Mouse (Mus musculus) heart, adult 11 months (tissue): ENCODE results near the gene Tmem169.
A peak's percentile ranks its signal among the peaks of the same experiment; 100 is the strongest.
"Not testable (repeated sequence)": the region's sequence is repeated elsewhere in the genome, so short reads cannot be mapped to it uniquely, and the experiment has no call there.

Experiments
- DNase-seq: peaks from one replicate; pipeline ENCODE4 v3.0.0; 2022

Gene Tmem169

DNA sequence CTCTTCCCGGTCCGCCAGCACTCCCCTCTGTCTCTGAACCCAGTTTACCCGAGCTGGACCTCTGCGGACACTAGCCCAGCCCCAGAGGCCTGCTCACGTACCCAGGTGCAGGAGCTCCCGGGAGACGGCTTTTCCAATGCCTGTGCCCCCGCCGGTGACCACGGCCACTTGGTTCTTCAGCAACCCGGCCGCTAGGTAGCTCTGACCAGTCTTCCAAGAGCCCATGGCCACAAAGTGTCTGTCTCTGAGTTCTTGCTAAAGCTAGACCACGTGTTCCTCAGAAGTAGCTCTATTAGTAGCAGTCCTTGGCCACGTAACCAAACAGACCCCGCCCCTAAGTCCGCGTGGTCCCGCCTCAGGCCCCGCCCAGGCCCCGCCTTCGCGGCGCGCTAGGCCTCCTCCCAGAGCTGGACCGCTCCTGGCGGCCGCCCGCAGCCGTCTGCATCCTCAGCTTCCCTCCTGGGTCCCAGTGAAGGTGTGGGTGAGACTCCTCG is at the start of gene Tmem169, which contains the start of gene Pecr:
Tmem169 (plus strand) TSS at position 378 of the 494 bp plus-strand sequence.
Pecr (minus strand) TSS at position 323 of the 494 bp plus-strand sequence.
- peak; percentile 99 for DNase-seq

DNA sequence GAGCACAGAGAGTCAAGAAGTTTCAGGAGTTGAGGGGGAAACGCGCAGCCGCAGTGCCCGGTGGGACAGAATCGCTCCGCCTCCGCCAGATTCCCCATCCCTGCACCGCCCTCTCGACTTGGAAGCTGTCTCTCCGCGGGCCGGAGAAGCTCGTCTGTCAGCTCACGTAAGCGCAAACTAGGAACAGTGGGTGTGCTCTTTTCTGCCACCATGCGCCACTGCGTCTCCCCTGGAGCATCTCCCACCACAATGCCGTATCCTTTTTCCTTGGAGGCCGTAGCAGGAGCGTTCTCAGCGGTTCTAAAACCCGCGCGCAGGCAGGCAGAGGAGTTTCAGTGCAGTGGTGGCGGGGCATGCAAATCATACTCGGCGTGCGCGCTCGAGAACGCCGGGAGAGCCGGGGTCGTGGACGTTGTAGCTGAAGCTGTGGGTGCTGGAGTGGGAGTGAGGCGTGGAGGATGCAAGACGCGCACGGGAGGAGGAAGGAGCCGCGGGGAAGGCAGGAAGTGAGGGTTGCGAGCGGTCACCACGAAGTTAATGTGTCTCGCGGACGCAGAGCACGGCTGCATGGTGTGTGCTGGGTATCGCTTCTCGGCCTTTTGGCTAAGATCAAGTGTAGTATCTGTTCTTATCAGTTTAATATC is 47.7 kb upstream of the Tmem169 start:
- peak; percentile 98 for DNase-seq

DNA sequence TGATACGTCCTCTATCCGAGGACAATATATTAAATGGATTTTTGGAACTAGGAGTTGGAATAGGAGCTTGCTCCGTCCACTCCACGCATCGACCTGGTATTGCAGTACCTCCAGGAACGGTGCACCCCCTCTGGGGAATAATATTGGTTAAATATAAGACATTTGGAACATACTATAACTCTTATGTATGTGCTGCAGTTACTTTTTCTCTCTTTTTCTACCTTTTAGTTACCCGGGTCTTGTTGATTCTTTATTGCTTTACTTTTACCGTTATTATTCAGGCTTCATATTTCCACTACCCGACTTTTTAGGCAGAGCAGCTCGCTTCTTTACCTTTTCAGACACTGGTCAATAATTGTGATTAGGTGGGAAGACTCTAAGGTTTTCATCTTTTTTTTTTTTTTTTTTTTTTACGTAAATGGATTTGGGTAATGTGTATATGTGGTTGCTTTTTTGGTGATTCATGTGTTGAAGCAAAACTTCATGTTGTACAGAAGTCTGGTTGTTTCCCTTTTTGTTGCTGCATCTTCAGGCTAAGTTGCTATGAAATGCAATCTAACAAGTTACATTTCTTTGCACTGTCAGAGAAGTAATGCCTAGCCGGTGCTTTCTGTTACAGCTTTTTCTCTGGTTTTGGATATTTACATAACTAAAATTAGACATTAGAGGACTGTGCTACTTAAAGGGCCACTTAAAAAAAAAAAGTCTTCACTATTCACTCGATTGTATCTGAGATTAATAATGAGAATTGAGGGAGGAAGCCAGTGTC is 47.0 kb upstream of the Tmem169 start:
- peak; percentile 93 for DNase-seq

DNA sequence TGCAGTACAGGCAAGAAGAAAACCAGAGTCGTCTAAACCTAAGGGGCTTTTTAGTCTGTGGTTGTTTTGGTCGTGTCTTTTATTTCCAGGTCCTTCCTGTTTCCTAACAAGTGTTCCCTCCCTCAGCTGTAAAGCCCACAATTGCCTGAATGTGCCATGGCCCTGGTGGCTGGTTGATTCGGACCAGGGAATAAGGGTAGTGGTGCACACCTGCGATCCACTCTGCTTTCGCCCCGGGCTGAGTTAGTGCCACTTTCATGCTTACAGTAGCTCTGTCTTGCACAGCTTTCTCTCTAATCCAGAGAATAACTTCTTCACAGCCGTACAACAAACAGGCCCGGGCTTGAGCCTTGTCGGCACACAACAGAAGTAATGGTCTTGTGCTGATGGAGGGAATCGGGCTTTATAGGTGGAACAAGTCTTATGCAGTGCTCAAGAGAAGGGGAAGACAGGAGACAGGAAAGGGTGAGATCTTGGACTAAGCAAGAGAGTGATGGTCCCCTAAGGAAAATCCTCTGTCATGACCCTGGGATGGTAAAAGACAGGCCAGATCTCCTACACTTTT is 46.1 kb upstream of the Tmem169 start:
- DNase-seq: no peak

DNA sequence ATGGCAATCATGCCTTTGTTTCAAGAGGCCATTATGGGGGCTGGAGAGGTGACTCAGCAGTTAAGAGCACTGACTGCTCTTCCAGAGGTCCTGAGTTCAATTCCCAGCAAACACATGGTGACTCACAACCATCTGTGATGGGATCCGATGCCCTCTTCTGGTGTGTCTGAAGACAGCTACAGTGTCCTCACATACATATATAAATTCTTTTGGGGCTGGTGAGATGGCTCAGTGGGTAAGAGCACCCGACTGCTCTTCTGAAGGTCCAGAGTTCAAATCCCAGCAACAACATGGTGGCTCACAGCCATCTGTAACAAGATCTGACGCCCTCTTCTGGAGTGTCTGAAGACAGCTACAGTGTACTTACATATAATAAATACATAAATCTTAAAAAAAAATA is 45.1 kb upstream of the Tmem169 start:
- DNase-seq: not testable (repeated sequence)

DNA sequence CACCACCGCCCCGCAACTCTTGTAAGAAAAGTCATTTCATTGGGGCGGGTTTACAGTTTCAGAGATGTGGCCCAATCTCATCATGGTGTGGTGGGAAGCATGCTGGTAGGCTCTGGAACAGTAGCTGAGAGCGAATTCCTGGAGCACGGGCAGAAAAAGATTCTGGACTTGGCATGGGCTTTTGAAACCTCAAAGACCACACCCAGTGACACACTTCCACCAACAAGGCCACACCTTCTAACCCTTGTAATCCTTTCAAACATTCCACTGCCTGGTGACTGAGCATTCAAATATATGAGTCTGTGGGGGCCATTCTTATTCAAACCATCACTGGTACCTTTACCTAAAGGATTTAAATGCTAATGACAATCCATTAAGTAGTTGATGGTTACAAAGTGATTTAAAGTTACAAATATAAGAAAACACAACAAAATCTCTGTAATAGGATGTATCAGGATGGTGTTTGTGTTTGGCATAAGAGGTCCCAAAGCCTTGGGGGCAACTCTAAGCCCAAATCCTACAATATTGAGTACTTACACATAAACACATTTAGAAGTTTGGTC is 41.5 kb upstream of the Tmem169 start:
- DNase-seq: no peak

DNA sequence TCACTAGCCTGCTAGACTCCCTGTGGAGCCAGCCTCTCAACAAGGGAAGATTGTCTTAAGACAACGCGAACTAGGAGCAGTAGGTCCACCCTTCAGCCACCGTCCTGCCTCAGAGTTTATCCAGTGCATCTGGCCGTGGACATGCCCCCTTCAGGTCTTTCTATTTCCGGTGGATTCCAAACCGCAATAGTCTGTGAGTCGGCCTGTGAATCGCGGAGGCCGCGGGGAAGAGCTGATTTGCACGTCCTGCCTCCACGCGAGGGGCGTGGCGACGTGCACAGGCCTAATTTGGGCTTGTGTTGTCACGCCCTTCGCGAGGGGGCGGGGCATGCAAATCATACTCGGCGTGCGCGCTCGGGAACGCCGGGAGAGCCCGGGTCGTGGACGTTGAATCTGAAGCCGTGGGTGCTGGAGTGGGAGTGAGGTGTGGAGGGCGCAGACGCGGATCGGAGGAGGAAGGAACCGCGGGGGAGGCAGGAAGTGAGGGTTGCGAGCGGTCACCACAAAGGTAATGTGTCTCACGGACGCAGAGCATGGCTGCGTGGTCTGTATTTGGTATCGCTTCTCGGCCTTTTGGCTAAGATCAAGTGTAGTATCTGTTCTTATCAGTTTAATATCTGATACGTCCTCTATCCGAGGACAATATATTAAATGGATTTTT is 40.4 kb upstream of the Tmem169 start:
- peak; percentile 99 for DNase-seq

DNA sequence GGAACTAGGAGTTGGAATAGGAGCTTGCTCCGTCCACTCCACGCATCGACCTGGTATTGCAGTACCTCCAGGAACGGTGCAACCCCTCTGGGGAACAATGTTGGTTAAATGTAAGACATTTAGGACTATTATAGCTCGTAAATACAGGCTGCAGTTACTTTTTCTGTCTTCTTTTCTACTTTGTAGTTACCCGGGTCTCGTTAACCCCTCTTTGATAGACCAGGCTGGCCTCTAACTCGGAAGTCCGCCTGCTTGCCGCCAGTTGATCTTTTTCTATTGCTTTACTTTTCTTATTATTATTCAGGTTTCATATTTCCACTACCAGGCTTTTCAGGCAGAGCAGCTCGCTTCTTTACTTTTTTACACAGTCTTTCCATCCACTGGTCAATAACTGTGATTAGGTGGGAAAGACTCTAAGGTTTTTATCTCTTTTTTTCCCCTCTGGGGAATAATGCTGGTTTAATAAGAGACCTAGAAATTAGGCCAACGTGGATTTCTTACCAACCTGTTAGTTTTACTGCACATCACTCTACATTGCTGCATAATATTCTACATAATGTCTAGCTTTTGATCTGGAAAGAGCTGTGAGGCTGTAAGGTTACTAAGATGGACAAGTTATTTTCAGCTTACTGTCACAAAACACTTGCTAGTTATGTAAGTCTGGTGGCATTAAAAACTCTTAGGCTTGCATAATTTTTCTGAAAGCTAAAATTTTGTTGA is 39.7 kb upstream of the Tmem169 start:
- no peak for DNase-seq

DNA sequence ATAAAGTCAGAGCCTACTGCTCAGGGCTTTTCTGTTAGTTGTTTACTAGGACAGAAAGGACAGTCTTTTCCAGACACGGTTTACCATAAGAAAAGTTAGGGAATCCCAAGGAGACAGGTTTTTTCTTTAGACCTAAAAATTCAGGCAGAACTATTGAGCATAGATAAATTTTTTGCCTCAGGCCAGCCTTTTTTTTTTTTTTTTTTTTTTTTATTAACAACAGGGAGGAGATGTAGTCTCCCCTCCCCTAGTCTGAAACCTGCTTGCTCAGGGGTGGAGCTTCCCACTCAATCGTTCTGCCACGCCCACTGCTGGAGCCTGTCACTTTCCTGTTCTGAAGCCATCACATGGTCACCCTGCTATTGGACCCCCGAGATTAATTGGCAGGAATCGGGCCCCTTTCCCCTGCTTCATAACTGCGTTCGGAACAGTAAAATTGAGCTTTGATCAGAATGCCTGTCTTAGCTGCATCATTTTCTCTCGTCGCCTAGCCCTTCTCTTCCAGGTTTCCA is 35.9 kb upstream of the Tmem169 start:
- DNase-seq: not testable (repeated sequence)

DNA sequence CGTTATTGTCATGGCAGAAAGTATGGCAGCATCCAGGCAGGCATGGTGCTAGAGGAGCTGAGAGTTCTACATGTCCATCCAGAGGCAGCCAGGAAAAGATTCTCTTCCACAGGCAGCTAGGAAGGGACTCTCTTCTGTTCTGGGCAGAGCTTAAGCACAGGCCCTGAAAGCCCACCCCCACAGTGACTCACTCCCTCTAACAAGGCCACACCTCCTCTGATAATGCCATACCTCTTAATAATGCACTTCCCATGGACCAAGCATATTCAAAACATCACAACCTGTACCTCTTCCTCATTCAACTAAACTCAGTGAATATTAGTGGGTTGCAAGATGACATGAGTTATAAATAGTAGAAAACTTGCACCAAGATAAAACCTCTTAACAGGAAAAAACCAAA is 32.4 kb upstream of the Tmem169 start:
- DNase-seq: no peak

DNA sequence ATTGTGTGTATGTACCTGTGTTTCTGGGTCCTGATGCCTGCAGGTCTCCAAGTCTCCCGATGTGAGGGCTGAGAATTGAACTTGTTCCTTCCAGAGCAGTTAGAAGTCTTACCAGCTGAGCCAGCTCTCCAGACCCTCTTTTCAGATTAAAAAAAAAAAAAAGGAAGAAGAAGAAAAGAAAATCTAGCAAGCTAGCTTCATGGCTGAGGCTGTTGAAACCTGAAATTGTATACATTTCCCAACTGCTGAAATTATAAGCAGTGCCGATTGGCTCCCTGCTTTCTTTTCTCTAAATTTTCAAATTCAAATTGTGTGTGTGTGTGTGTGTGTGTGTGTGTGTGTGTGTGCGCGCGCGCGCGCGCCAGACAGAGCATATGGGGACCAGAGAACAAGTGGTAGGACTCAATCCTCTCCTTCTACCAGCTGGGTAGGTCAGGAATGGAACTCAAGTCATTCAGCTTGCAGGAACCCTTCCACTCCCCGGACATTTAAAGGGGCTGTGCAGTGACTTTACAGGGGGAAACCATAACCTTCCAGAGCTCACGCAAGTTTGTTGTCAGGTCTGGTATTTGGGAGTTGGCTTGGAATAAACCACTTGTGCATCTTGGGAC is 30.2 kb upstream of the Tmem169 start:
- DNase-seq: no peak

DNA sequence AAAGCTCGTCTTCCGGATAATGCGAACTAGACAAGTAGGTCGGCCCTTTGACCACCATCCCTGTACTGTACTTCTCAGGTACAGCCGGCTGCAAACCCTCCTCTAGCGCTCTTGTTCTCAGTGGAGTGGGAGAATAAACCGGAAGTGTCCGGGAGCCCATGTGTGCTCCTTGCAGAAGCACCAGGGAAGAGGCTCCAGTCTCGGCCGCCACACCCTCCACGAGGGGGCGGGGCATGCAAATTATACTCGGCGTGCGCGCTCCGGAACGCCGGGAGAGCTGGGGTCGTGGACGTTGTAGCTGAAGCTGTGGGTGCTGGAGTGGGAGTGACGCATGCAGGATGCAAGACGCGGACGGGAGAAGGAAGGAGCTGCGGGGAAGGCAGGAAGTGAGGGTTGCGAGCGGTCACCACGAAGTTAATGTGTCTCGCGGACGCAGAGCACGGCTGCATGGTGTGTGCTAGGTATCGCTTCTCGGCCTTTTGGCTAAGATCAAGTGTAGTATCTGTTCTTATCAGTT is 29.6 kb upstream of the Tmem169 start:
- DNase-seq: peak; percentile 99

DNA sequence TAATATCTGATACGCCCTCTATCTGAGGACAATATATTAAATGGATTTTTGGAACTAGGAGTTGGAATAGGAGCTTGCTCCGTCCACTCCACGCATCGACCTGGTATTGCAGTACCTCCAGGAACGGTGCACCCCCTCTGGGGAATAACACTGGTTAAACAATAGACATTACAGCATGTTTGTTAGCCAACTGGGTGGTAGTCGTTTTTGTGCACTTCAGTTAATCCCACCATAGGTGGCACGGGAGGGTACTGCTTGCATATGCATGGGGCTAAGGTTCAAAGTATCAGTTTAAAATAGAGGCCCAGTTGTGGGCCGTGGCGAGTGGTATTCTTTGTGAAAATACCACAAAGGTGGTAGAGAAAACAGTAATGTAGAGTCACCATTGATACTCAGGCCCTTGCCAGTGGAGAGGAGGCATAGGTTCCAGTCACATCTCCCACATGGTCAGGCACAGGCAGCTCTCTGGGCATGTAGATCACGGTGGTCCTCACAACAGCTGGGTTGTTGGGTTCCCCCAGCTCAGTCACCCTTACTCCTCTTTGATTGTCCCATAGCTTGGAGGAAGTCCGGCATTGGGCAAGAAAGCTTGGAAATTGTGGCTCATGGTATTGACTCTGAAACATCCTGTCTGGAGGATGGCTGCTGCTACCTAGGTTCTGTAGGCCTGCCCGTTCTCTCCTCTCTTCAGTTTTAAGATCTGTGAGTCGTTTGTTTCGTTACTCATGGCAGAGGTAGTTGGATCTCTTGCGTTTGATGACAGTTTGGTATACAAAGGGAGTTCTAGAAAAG is 28.9 kb upstream of the Tmem169 start:
- peak; percentile 96 for DNase-seq

DNA sequence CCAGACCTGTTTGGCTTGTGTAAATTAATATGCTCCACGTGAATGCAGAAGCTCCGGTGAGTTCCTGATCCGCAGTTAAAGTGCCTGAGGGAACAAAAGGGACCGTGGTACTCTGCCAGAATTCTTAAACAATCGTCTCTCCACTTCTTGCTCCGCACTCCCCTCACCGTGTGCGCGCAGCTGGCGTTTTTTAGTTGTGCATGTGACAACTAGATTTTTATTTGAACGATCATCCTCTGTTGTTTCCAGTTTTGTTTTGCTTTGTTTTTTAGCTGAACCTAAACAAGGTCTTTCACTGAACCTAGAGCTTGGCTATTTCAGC is 28.4 kb upstream of the Tmem169 start:
- DNase-seq: no peak

DNA sequence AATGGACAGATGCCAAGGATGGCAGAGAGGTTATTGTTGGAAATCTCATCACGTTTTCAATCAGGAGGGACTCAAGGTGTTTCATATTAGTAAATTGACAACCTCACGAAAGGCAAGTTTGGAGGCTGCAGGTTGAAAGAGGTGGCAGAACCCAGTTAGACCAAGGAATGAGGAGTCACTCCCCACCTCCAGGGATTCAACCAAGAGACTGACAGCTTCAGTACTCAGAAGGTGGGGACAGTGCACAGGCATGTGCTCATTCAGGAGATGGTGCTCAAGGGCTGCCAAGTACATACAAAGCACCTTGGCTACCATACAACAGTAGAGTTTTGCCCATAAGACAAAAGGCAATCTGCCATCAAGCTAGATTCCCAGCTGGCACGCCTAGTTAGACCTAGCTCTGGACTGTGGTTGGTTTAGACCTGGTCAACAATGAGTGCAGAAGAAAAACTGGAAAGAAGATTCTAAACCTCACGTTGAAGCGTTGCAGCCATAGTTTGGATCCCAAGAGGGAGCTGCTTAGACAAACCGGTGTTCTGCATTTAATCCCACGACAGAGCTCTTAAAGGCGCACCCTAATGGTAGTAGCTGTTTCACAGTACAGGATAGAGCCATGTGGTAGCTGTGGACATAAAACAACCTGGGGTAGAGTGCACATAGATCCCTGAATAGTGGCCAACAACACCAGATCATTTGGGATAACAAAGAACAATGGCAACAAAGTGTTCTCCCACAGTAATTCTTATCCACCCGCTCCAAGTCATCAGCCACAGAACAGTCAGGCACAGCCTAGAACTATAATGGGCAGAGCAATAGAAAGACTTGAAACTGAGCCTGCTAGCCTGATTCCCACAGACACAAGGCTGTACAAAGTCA is 27.6 kb upstream of the Tmem169 start:
- peak; percentile 92 for DNase-seq

DNA sequence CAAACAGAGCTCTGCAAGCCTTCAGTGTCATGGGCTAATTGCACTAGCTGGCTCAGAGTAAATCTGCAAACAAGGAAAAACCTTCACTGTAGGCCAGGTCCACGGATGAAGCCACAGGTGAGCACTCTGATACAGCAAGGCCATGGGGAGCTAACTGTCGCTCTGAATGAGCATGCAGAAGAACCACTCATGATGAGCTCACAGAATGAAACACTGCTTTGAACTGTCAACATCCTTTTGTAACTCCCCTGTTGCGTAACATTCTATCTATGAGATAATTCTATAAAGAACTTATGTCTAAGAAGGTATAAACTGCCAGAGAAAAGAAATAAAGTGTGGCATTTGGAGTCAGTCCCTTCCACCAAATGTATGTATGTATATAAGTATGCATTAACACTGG is 21.1 kb upstream of the Tmem169 start:
- DNase-seq: no peak

DNA sequence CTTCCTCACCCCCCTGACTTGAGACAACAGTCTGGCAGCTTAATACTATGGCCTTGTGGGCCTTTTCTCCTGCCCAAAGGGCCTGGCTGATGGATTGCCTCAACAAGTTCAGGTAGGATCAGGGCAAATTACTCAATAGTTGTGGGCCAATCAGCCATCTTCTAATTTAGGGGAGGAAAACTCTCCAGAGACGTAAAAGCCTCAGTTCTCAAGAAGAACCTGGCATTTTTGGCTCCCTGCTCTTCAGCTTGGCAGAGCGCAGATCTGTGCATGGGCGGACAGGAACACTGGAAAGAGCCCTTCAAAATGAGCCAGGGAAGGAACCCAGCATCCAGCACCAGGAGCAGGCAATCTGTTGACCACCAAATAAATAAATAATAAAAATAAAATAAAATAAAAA is 6.1 kb upstream of the Tmem169 start:
- DNase-seq: peak; percentile 66

DNA sequence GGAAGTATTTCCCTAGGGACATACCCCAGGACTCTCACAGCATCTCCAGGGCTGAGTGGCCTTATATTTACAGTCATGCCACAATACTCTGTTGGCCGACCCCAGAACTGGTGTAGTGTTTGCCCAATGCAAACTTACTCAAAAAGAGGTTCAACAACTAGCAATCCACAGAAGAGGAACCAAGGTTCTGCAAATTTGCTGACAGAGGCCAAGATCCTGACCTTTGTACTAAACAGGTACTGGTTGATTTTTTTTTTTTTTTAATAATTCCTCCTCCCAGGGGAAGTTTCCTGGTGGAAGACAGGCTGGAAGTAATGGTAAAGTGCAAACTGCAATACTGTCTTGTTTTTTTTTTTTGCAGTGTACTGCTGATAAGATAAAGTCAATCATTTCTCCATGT is 1.6 kb upstream of the Tmem169 start:
- DNase-seq: no peak

DNA sequence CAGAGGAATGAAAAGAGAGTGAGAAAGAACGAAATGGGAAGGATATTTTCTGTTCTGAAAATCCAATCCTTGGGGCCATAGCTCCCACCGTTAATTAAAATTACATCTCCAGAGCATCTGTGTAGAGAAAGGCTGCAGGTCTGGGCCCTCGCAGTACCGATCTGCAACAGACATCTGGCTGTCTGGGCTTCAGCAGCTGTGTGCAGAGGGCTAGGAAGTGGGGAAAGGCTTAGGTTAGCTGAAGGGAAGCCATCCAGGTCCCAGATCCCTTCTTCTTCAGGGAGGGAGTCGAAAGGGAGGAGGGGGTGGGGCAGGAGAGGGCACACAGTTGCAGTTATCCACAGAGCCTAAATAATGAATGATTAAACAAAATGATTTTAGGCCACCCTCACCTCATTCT is 370 bp downstream of the Tmem169 start:
- peak; percentile 84 for DNase-seq

DNA sequence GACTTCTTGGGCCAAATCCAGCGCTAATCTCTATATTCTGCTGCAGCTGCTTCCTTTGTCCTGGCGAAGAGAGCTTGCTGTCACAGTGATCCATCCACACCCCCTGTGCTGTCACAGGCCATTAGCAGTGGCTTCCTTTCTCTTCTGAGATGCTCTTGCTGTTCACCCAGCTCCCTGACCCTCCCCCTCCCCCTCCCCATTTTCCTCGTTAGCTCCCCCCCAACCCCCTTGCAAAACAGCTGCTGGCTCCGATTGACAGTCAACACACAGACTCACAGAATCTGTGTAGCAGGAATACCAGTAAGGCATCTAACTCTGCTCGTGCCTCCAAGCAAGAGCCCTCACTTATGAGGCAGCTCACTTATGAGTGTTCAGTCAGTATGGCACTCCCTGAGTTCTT is 2.7 kb downstream of the Tmem169 start:
- DNase-seq: no peak
